Mouse (Mus musculus): ENCODE measurements around the gene Olfml3. TPM values are rescaled to one million over a fixed set of nuclear protein-coding genes. Genes with fewer than 3 reads are reported as not detected.

Gene Olfml3
- total RNA-seq, 2 experiments from 2014 or later: 4.8 to 5.3 TPM

DNA sequence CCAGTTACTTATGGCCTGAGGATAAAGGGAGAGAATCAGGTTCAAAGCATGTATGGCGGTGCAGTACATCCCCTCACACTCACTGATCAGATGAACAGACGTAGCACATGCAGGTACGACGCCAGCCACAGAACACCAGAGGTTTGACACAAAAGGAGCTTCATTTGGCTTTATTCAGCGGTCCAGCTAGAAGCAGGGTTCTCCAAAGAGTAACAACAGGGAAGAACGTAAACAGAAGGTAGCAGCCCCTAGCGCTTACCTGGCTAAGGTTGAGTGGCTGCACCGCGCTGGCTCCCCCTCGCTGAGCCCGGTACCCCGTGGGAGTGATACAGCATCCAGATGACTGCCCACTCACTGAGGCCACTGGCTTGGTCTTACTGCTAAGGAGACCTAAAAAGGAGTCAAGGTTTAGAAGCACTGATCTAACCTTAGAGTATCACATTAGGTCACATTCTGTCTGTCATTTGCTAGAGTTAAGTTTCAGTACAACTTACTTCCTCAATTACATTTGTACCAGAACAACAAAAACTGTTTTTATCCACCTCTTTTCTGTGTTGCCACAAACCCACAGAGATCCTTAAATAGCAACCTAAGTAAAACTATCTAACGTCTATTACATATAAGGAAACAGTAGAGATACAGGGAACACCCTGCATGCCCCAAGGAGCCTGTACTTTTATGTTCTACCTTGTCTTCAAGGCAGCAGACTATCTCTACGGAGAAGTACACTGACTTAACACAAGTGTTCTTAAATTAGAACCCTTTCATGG is 7.4 kb upstream of the Olfml3 start:
- no peak for DNase-seq
- intact Hi-C loops (cut with DNase I): no loop called here

DNA sequence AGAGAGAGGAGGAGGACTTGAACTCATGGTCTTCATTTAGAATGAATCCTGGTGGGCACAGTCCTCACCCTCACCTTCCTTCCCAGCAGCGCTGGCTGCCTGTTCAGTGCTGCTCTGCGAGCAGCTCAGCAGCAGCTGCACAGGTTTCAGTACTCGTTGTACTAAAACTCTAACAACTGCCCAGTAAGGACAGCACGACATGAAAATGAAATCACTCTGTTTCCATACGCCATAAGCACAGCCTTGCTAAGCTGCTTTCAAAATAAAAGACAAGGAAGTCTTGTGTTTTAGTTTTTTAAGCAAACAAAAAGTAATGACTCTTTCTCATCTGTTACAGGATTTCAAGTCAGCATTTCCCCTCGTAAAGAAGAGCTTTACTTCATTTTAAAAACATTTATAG is 5.4 kb upstream of the Olfml3 start:
- intact Hi-C loops (cut with DNase I): no loop called here
- no peak for DNase-seq

DNA sequence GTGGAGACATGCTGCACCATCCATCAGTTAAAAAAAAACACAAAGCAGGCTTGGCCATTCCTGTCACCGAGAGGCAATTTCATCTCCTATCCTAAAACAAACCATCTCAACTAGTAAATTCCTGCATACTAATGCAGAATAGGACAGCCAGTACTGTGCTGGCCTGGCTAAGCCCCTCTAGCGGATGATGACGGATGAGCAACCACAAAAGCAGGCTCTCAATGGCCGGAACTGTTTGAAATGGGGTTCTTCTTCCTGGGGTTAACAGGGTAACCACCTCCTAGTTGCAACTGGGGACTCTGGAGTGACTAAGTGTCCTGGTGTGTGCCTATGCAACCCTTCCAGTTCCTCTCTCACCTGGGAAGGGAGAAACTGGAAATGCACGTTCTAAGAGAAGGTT is 2.5 kb upstream of the Olfml3 start:
- intact Hi-C loops (cut with DNase I): no loop called here
- DNase-seq: no peak

DNA sequence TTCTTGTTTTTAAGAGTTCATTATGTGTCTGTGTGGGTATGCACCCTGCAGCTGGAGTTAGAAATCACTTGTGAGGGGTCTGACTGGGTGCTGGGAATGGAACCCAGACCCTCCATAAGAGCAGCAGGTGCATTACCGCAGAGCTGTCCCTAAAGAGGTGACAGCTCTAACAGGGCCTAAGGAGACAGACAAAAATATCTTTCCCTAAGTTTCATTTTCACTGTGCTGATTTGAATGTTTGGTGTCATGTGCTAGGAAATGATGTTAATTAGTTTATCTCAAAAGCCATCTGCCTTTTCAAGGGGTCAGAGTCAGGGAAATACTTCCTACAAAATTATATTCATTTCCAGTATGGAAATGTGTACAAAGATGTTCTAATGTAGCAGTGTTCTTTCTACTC is 1.5 kb upstream of the Olfml3 start, which contains the start of gene Gm10964:
Gene Gm10964 (plus strand): TSS at position 38 of the 400 bp plus-strand sequence.
- intact Hi-C loops (cut with DNase I): loop anchor here (2.0 to 5.0 kb wide), 3 partner anchors 51 to 311 kb away; partner anchors contain the start of gene Hipk1

DNA sequence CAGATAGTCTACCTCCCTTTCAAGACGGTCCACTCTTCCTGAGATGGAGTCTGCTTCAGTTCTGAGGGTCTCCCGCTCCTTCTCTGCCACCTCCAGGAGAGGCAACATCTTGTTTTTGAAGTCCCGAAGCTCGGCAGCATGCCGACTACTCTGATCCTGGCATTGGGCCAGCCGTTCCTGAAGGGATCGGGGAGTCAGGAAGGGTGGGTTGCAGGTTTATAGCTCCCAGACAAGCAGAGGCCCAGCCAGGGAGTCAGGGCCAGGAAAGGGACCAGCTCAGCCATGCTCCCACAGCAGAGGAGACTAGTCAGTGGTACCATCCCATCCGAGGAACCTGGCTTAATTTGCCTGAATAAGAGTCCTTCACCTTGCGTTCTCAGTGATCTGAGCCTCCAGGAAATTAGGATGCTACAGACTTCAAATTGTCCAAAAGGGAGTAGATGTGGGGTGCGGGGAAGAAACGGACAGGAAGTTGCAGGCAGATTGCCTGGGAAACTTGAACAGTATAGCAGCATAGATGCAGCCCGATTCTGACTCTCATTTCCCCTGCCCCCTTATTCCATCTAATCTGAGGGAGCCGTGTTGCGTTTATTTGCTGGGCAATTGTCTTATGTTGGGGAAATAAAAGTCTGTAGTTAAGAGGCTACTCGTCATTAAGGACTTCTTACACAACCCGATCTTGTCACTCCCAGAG is 593 bp downstream of the Olfml3 start:
- intact Hi-C loops (cut with DNase I): loop anchor here (5.0 kb wide), 1 partner anchor 255 kb away; no protein-coding TSS in a partner anchor
- DNase-seq: peak; percentile 58 to 67

More for the DNA sequence above, 1.5 kb upstream of the Olfml3 start, which contains the start of gene Gm10964:
- DNase-seq: no peak

DNA sequence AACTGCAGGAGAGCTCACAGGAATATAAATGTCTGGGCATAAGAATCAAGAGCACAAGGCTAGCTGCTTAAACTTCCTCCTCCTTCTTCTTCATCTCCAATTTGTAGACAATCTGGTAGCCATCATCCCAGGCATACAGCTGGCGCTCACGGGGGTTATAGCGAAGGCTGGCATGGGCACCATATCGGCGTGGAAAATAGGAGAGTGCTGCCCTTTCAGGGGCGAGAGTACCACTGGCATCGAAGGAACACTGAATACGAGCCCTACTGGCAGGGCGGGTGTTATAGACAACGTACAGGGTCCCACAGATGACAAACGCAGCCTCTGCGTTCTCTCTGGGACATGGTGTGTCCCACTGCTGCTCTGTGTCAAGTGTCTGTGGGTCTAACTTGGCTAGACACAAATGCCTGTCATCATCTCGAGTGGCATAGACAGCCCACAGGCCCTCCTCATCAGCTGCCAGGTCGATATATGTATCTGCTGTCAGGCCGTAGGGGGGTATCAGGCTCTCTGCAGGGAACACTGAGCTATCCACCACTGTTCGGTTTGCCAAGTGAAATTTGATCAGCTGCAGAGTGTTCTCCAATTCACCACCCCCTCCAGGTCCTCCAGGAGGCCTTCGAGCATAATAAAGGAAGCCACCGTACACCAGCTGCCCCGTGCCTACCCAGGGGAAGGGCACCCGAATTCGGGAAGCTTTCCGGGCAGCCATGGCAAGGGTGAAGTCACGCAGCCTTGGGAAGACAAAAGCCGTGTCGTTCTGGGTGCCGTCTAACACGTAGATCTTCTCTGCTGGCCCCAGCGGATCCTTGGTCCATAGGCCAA is 1.8 kb downstream of the Olfml3 start:
- intact Hi-C loops (cut with DNase I): loop anchor here (5.0 kb wide), 1 partner anchor 254 kb away; no protein-coding TSS in a partner anchor
- no peak for DNase-seq

DNA sequence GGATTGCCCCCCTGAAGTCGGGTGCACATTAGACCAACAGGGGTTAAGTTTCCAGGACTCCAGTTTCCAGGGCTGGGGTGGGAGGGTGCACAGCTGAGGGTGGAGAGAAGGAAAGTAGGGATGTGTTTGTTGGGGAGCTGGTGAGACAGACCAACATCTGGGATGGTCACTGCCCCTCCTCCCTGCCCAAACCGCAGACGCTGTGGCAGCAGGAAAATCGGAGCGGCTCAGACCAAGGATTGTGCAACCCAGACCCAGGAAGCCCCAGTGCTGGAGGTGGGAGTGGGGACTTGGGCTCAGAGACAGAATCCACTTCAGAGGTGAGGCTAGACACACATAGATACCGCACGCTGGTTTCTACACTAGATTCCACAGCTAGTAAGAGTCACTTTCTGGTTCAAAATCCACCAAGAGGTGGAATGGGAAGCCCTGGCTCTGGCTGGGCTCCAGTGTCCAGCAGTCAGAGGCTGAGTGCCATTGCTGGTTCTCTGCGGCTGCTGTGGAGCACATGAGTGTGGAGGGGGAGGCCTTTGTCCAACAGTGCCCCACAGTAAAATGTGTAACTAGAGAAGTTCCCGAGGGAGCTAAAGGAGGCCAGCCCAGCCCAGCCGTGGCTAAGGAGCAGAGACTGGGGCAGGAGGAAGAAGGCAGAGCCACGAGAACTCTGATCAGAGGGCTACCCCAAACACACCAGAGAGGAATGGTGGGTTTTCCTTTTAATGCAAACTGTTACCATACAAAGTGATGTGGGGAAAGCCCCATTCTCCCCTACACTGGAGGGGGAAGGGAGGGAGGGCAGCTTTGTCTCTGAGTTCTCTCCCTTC is 2.9 kb downstream of the Olfml3 start:
- peak; percentile 43 to 46 for DNase-seq
- intact Hi-C loops (cut with DNase I): loop anchor here (5.0 kb wide), 1 partner anchor 253 kb away; no protein-coding TSS in a partner anchor

DNA sequence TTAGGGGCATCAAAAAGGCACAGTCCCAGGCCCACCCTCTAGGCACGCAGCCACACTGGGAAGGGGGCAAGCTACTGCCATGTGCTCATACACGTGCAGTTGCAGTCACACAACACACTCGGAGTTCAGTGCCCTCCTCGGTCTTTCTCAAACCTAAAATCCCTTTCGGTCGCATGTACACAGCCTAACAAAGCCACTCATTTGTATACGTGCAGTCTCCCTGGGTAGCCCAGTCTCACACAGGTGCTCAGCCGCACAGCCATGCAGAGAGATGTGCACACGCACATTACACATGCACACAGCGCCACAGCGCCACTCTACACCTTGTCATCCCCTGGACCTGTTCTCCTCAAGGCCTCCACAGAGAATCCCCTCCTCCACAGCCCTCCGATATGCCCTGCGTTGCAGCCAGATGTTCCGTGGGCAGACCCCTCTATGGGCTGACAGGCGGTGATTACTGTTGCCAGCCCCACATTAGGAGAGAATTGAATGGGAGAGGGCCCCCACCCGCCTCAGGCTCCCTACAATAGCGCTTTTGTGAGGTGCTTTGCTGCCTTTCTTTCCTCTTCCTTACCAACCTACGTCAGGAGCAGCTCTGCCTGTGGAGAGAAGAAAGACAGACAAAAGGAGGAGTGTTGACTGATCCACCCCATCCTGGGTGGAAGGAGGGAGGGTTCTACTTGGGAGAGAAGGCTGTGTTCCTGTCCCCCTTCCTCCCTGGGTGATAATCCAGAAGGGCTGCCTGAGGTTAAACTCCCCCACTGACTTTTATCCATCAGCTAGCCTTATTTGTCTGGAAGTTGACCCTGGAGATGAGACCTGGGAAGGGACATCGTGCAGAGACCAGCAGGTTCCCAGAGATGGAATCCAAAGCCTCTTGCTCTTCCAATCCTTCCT is 3.8 kb downstream of the Olfml3 start:
- DNase-seq: no peak
- intact Hi-C loops (cut with DNase I): no loop called here

DNA sequence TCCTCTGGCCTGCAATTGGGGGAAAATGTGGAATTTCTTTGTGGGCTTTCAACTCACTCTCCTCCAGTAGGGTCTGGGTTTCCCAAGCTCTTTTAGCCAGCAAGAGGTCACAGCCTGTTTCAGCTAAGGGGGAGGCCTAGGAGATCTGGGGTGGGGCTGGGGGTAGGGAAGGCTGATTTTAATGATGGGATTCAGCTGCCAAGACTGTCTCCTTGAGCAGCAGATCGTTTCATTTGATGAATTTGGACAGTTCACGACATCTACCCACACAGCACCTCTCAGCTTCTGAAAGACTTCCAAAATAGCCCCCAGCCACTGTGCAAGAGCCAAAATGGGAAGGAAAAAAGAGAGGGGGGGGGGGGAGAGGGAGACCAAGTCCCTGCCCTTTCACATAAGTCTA is 4.6 kb downstream of the Olfml3 start:
- intact Hi-C loops (cut with DNase I): no loop called here
- no peak for DNase-seq

DNA sequence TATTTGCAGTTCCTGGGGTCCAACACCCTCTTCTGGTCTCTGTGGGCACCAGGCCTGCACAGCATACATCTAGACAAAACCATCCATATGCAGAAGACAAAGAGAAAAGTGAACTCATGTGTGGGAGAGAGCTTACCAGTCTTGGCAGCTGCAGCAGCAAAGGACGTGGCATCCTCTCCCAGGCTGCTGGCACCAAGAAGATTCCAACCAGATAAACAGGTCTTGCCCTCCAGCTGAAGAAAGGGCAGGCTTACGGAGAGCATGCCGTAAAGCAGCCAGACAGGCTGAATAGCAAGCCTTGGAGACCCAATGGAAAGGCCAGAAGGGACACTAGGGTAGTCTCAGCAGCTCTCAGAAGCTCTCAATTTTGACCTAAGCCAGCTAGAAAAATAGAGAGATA is 5.7 kb downstream of the Olfml3 start:
- intact Hi-C loops (cut with DNase I): no loop called here

DNA sequence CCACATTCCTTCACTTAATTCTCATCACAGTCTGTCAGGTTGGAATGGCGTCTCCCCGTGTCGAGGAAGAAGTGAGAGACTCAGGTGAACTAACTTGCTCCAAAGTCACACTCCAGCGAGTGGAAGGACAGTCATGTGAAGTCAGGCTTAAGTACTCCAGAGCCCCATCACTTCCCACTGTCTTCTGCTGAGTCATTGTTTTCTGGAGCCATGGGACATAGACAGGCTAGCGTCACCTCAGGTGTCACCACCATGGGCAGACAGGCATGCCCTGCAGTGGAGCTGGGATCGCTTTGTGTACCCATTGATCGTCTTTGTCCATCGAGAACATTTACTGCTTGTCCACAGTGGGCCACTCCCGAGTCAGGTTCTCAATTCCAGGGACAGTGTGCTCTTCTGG is 8.0 kb downstream of the Olfml3 start:
- DNase-seq: no peak
- intact Hi-C loops (cut with DNase I): no loop called here

More for the DNA sequence above, 5.7 kb downstream of the Olfml3 start:
- no peak for DNase-seq

DNA sequence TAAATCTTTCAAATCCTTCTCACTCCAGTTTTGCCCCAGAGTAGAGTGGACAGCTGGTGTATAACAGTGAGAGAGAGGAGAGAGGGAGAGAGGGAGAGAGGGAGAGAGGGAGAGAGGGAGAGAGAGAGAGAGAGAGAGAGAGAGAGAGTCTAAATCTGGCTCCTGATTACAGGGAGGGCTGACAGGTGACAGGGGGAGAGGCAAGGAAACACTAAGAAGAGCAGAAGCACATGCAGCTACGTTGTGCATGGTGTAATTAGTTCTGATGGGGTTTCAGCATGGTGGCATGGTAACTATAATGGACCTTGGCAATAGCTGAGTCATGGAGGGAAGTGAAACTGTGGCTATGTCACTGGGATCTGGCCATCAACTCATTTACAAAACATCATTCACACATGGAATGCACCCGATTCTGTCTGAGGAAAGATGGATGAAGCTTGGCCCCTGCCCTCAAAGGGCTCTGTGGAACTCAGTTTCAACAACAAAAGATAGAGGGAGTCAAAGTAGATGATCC is 9.9 kb downstream of the Olfml3 start:
- DNase-seq: no peak
- intact Hi-C loops (cut with DNase I): no loop called here

DNA sequence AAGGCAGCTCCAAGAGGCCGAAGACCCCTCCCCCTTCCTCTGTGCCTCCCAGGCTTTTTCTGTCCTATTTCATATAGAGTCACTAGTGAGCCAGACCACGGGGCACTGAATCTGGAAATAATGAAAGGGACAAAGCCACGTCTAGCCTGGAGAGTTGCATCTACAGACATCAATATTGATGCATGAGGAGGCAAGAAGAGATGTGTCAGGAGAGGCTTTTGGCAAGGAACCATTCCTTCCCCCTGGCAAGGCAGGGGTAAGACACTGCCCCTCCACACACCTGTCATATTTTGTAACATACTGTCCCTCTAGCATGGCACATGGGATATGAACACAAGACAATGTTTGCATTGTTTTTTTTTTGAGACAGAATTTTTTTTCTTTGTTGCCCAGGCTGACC is 11.2 kb downstream of the Olfml3 start:
- intact Hi-C loops (cut with DNase I): no loop called here
- no peak for DNase-seq

DNA sequence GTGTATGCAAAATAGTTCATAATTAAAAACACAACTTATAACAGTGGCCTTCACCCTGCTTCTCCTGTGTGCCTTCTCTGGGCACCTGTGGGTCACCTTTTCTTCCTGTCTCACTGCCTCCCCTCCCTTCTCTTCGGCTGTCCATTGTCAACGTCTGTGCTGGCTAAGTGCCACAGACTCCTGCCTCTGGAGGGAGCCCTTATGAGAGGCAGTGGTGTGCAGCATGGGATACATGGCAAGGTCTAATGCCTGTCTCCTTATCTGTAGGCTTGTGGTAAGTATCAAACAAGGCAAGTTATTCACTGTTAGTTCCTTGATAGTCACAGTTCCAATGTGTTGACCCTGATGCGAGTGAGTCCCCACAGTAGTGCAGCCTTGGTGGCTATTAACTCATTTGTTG is 13.7 kb downstream of the Olfml3 start:
- DNase-seq: peak in 1 of 2 experiments; percentile 10
- intact Hi-C loops (cut with DNase I): no loop called here

DNA sequence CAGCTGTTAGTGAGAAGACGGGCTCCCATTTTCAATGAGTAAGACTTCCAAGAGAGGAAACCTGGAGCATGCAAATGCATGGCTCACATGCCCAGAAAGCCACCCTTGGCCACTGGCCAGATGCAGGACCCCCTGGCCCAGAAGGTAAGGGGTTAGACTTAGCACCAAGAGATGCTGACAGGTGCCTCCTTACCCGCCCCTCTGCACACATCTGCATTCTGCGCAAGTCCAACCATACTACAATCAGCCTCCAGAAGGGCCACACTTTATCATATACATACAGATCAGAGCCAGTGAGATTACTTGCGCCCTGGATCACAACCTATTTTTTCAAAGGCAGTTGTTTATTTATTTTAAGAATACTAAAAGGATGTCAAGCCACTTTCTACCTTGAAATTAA is 19.1 kb downstream of the Olfml3 start:
- intact Hi-C loops (cut with DNase I): no loop called here
- no peak for DNase-seq

DNA sequence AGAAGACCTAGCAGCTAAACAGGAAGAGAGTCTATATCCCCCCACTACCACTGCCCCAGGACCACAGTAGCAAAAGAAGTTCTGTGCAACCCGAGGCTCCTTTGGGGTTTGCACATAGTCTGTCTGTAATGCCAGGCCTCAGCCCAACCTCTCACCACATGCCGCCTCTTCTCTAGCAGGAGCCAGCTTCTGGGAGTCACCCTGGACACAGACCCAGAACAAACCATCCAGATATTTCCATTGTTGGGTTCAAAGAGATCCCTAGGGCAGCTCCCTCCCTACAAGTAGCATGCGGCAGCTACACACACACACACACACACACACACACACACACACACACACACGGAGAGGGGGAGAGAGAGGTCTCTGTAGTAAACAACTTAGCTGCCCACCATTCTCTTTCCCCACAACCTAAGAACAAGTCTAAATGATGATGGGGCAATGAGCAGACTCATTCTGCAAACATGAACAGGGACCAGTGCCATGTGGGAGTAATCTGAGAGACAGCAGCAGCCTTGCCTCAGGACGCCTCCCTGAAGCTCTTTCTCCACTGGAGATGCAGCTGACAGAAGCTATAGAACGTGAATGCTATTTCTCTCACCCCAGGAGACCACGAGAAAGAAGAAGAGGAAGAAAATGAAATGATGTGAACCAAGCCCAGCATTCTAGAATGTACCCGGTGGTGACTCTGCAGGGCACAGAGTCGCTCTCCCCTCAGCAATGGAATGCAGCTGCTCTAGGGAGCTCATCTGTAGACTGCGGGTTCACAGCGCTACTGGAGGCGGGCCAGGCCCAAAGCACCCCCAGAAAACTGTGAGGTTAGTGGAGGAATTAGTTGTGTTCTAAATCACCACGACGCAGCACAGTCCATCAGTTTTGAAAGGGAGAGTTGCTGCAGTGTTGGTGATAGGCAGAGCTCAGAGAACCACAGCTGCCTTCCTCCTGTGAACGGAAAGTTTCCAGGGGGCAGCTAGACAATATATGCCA is 20.7 kb downstream of the Olfml3 start:
- intact Hi-C loops (cut with DNase I): no loop called here
- DNase-seq: peak in 1 of 2 experiments; percentile 15

Measured in heart, postnatal 14 days (tissue).